Mouse (Mus musculus): ENCODE measurements around the gene Tmtc1. TPM values are rescaled to one million over a fixed set of nuclear protein-coding genes. Genes with fewer than 3 reads are reported as not detected.
A peak's percentile ranks its signal among the peaks of the same experiment; 100 is the strongest.

Gene Tmtc1
- total RNA-seq, 1 experiment from 2014 or later: 2.0 TPM

- ATAC-seq (replicated peaks; ENCODE audit: insufficient number of reproducible peaks, low FRiP score, low TSS enrichment, poor library complexity, severe bottlenecking): no peak
These were observed 6.6 kb downstream of the Tmtc1 start for GRCm38 (mm10) chr6:148437565-148437964.

- ATAC-seq (replicated peaks; ENCODE audit: insufficient number of reproducible peaks, low FRiP score, low TSS enrichment, poor library complexity, severe bottlenecking): 0 out of 2 replicates have a peak, but pooled peaks have one; percentile 34
These were observed 7.7 kb downstream of the Tmtc1 start for GRCm38 (mm10) chr6:148436441-148437001.

DNA sequence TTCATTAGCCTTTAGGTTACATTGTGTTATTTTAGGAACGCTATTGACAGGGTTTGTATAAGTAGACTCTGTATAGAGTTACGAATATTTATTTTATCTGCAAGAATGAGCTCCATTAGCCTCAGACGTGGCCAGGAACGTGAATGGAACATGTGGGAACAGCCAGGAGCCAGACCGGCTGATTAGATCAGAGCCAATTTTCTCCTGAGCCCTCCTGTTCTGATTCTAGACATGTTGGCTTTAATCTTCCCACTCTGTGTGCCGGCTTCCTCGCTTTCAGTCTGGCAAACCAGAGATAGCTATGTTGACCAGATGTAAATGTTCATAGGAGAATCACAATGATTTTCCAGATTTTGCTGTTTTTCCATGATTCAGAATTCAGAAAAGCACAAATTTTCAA is 22.6 kb downstream of the Tmtc1 start:
- ATAC-seq (replicated peaks; ENCODE audit: insufficient number of reproducible peaks, low FRiP score, low TSS enrichment, poor library complexity, severe bottlenecking): no peak

DNA sequence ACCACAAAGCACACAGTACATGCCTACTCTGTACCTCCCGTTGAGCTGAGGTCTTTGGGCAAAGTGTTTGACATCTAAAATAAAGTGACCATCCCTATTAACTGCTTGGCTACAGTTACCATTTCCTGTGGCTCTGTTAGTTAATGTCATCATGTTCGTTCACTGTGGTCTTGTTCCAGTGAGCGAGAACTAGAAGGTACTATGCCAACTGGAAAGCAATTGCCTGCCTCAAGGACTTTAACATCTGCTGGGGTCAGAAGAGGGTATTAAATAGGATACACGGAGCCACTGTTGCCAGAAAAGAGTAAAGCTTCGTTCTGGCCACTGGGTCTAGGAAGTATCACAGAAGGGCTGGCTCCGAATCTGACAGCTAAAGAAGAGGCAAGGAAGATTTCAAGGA is 23.8 kb downstream of the Tmtc1 start:
- no peak for ATAC-seq (replicated peaks; ENCODE audit: insufficient number of reproducible peaks, low FRiP score, low TSS enrichment, poor library complexity, severe bottlenecking)

GRCm38 (mm10) chr6:148416597-148416996 is 27.6 kb downstream of the Tmtc1 start:
- no peak for ATAC-seq (replicated peaks; ENCODE audit: insufficient number of reproducible peaks, low FRiP score, low TSS enrichment, poor library complexity, severe bottlenecking)

- ATAC-seq (replicated peaks; ENCODE audit: insufficient number of reproducible peaks, low FRiP score, low TSS enrichment, poor library complexity, severe bottlenecking): no peak
These were observed 30.6 kb downstream of the Tmtc1 start for GRCm38 (mm10) chr6:148413638-148414037.

DNA sequence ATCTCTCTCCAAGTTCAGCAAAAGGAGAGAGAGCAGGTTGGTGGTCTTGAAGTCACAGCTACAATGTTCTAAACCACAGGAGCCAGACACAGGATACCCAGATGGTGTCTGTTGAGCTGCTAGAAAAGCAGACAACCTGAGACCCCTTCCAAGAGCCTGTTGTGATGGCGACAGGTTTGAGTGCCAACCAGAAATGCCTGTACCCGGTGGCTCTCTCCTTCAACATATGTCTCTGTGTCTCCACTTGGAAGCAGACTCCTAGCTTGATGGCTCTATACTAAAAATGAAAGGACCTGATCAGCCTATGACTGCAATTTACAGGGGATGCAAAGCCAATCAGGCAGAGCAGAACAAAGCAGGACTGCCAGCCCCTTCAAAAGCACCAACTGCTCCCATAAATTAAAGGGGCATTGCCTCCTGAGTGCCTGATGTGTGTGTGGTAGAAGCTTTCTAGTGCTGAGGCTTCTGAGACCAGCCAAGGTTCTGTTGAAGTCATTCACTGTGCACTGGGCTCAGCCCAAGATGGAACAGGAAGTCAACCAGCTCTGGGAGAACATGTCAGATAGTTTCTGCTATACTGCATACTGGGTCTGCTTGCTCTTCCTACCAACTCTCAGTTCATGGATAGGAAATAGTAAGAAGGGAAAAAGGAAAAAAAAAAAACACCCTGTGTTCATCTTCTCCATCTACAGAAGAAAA is 37.2 kb downstream of the Tmtc1 start:
- ATAC-seq (replicated peaks; ENCODE audit: insufficient number of reproducible peaks, low FRiP score, low TSS enrichment, poor library complexity, severe bottlenecking): no peak

- ATAC-seq (replicated peaks; ENCODE audit: insufficient number of reproducible peaks, low FRiP score, low TSS enrichment, poor library complexity, severe bottlenecking): no peak
These were observed 38.6 kb downstream of the Tmtc1 start for GRCm38 (mm10) chr6:148405599-148405998.

DNA sequence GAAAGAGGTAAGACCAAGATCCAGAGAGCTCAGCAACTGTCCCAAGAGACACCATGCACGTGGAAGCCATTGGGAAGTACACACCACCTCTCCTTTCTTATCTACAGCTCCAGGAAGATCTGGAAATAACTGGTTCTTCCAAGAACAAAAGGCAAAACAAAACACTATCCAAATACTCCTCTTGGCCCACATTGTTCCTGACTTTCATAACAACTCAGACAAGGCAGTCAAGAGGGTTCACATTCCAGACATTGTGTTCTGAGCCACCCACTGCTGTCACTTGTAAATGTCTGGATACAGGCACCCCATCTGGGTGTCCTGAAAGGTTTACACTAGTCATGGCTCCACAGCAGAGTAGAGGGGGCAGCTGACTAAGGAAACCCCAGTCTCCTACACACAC is 39.7 kb downstream of the Tmtc1 start:
- no peak for ATAC-seq (replicated peaks; ENCODE audit: insufficient number of reproducible peaks, low FRiP score, low TSS enrichment, poor library complexity, severe bottlenecking)

DNA sequence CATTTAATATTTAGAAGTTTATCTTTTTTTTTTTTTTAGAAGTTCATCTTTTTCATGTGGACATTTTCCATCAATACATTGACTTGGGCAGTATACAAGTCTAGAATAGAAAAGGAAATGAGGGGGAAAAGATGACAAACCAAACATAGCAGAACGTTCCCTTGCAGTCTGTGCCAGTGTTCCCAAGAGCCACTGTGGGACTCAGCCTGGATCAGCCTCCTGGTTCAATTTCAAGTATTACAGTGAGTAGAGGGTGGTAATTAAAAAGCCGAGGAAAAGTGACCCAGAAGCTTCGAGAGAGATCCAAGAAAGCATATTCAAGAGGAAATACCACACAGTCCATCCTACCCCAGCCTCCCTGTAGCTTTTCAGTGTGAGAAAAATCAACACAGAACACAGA is 40.4 kb downstream of the Tmtc1 start:
- ATAC-seq (replicated peaks; ENCODE audit: insufficient number of reproducible peaks, low FRiP score, low TSS enrichment, poor library complexity, severe bottlenecking): no peak

DNA sequence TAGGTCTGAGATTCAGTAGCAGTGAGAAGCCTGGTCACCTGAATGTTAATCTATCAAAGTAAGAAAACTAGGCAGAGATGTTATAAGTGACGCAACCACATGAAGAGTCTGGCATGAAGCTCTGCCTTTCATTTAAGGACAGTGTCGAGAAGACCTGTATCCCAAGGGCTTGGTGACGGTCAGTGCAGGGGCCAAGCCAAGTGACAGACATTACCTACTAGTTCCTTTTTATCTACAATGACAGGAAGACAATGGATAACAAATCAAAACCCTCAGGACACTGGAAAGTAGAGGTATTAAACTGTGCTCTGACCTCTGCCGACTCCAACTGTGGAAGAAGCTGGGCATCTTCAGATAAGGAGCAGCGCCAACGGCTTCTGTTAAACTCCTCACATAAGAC is 43.2 kb downstream of the Tmtc1 start:
- ATAC-seq (replicated peaks; ENCODE audit: insufficient number of reproducible peaks, low FRiP score, low TSS enrichment, poor library complexity, severe bottlenecking): no peak

DNA sequence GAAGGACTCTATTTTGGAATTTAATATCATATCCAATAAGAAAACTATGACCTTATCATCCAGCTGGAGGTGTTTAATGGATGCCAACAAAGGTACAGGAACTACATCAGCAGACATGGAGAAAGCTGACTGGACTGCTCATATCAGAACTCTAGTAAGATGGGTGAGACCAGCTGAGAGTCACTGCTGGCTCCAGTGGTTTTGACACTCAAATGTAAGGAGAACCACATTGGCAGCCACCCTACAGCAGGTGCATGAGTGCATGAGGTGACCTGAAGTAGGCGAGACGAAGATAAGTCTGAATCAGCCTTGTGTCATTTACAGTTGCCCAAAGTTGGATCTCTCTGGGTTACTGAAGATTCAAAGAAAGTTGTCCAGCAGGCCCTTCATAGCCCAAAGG is 44.6 kb downstream of the Tmtc1 start:
- no peak for ATAC-seq (replicated peaks; ENCODE audit: insufficient number of reproducible peaks, low FRiP score, low TSS enrichment, poor library complexity, severe bottlenecking)

- ATAC-seq (replicated peaks; ENCODE audit: insufficient number of reproducible peaks, low FRiP score, low TSS enrichment, poor library complexity, severe bottlenecking): no peak
These were observed 45.3 kb downstream of the Tmtc1 start for GRCm38 (mm10) chr6:148398888-148399287.

DNA sequence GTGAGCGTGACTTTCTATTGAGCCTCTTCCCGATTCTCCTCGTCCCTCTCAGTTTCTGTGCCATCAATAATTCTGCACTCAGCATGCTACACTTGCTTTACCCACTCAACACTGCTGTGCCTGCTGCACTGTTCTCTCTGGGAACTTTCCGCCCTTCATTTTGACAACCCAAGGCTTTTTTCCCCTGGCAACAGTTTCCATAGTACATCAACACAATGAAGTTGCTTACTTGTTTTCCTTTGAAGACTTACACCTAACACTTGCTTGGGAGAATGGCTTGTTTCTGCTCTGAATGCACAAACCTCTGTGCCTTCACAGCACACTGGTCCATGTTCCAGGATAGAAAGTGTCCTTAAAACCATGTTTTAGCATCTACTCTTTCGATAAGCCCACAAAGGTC is 46.9 kb downstream of the Tmtc1 start:
- no peak for ATAC-seq (replicated peaks; ENCODE audit: insufficient number of reproducible peaks, low FRiP score, low TSS enrichment, poor library complexity, severe bottlenecking)

GRCm38 (mm10) chr6:148395272-148395671 is 48.9 kb downstream of the Tmtc1 start:
- no peak for ATAC-seq (replicated peaks; ENCODE audit: insufficient number of reproducible peaks, low FRiP score, low TSS enrichment, poor library complexity, severe bottlenecking)

DNA sequence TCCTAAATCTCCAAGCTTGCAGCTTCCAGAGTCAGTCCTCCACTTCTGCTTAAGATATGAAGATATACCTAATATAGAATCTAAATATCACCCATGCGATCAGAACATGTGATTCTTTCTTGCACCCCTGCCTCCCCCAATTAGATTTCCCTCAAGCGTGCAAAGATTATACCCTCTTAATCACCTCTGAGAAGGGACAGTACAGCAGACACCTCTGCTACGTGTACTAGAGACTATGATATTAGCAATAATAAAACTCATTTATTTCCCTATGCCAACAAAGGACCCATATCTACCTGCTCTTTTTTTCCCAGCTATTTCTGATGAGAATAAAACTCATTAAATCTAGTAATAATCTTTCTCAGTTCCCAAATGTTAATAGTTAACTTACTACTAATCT is 49.9 kb downstream of the Tmtc1 start:
- ATAC-seq (replicated peaks; ENCODE audit: insufficient number of reproducible peaks, low FRiP score, low TSS enrichment, poor library complexity, severe bottlenecking): no peak

GRCm38 (mm10) chr6:148392147-148392546 is 52.0 kb downstream of the Tmtc1 start:
- ATAC-seq (replicated peaks; ENCODE audit: insufficient number of reproducible peaks, low FRiP score, low TSS enrichment, poor library complexity, severe bottlenecking): no peak

GRCm38 (mm10) chr6:148391286-148391685 is 52.9 kb downstream of the Tmtc1 start:
- no peak for ATAC-seq (replicated peaks; ENCODE audit: insufficient number of reproducible peaks, low FRiP score, low TSS enrichment, poor library complexity, severe bottlenecking)

DNA sequence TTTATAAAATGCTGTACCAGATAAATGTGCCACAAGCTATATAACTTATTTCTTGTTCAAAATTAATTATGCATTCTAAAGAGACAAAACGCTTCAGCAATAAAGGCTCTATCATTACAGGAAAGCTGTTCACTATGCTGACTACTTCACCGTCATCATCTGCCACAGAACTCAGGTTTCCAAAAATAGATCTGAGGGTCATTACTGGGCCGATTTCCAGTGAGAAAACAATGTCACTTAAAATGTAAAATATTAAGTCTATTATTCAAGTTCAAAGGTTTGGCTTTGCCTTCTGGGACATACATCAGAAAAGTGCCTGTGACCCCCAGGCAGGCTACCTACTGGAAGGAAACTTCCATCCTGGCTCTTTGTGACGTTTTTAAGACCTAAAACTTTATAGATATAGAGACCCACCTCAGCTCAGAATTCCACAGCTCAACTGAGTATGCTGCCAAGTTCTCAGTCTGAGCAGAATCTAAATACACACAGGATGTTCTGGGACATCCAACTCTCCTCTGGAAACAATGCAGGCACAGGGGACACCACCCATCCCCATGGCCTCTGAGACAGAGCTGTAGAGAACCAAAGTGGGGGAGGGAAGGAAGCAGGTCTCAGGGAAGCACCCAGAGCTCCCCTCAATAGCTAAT is 53.4 kb downstream of the Tmtc1 start:
- no peak for ATAC-seq (replicated peaks; ENCODE audit: insufficient number of reproducible peaks, low FRiP score, low TSS enrichment, poor library complexity, severe bottlenecking)

DNA sequence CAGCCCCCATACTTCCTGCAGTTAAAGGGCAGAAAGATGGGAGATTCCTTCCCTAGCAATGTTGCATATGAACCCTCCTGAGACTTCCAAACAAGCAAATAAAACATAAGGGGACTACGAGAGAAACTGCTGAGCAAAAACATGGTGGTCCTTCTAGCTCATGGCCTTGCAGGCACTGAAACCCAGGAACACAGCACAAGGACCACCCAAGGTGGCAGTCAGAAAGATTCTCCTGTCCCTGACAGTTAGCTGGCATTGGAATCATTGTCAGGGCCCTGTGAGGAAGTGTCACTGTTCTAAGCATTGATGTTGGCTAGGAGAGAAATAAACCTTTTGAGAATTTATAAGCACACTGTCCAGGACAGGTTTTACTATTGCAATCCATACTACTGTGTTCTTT is 56.2 kb downstream of the Tmtc1 start:
- ATAC-seq (replicated peaks; ENCODE audit: insufficient number of reproducible peaks, low FRiP score, low TSS enrichment, poor library complexity, severe bottlenecking): no peak
